Mouse (Mus musculus) heart, adult 2 months (tissue): Measurements from ENCODE around the gene Gm10518.

Experiments
- CTCF ChIP-seq: fragments of 200-600 bp; IDR thresholded peaks from 2 replicates; pipeline ENCODE4 v1.8.1; 2022; ENCODE audit warnings: antibody characterized with exemption, mild to moderate bottlenecking, moderate library complexity
- EP300 ChIP-seq: fragments of 200-500 bp; IDR thresholded peaks from 2 replicates; pipeline ENCODE4 v1.6.1; 2011; ENCODE audit warnings: low read depth, low read length, control low read depth; ENCODE audit not compliant: insufficient read depth
- POLR2A ChIP-seq: fragments of 200-500 bp; IDR thresholded peaks from 2 replicates; pipeline ENCODE4 v1.6.1; 2011; ENCODE audit warnings: mild to moderate bottlenecking, low read depth, low read length, control low read depth; ENCODE audit not compliant: insufficient read depth

DNA sequence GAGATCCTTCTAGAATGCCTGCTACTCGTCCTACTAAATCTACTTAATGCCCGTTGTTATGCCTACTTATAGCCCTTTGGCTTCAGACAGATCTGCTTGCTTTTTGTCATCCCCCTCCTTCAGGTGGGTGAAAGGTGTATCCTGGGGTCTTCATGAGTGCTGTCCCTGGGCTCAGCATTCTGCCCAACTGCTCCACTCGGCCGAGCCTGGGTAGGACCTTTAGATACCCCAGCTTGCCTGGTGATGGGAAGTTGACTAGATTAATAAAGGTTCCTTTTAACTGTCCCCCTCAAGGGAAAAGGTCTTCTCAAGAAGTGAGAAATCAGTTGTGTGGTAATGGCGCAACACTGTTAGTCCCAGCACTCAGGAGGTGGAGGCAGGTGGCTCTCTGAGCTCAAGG lies 24.9 kb downstream of the Gm10518 start:
- TF ChIP-seq EP300: no peak
- TF ChIP-seq CTCF: no peak
- no peak for TF ChIP-seq POLR2A
